ENCODE assay signal across 8 mouse cellular contexts in the genomic region with DNA sequence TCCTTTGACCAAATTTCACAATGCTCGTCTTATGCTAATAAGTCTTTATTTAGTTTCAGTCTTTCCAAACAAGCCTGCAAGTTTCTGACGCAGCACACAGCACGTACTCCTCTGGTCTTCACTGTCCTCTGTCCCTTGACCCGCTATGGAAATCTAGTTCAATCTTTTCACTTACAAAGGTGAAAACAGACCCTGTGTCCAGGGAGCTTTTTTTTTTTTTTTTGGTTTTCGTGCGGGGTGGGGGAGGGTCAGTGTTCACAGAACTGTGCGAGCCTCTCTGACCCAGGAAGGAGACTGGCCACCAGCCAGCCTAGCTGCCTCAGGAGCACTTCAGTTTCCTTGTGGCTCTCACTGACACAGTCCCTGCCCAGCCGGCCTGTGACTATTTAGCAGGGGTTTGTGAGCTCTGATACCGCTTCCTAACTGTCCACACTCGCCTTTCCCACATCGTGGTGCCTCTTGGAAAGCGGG. TPM values are rescaled to one million over a fixed set of nuclear protein-coding genes. Genes with fewer than 3 reads are reported as not detected.
DNase-seq lines count a peak whose midpoint lies in the region; ATAC-seq lines count a peak whose summit lies in the region.

No protein-coding gene starts in this region.

- no peak for ATAC-seq in hindbrain, embryonic 12.5 days (ENCODE audit: low FRiP score)

- H3K9ac ChIP-seq in hindbrain, embryonic 12.5 days = no peak overlapping the region

- no peaks in the 10 kb centered on the region for H3K9me3 ChIP-seq in hindbrain, embryonic 12.5 days (replicated peaks)

- peaks cover 10% of the 10 kb centered on the region for H3K4me1 ChIP-seq in hindbrain, embryonic 12.5 days

- no peak overlapping the region for H3K4me3 ChIP-seq in hindbrain, embryonic 12.5 days

- WGBS in hindbrain, embryonic 12.5 days = 14% methylated on average over 12 of the region's 12 CpGs

- peak; percentile 77 to 88 for DNase-seq in adrenal gland, adult (ENCODE audit: inconsistent age in 2 of 2, low spot score in 1 of 2)
- DNase-seq in cerebellum, adult 9-11 months = peak; percentile 87
- peak; percentile 71 for DNase-seq in gastrocnemius, adult 18-20 months (ENCODE audit: low spot score)
- DNase-seq in layer of hippocampus, postnatal 36 days = peak; percentile 23 to 53
- DNase-seq in lung, postnatal 25 days (ENCODE audit: low spot score) = peak; percentile 90
- DNase-seq in ovary, postnatal 14 days (ENCODE audit: low spot score) = peak; percentile 51
- no peak for DNase-seq in c-Kit-positive CD71-positive TER-119-positive erythroid progenitor cells, embryonic 14.5 days (ENCODE audit: low spot score)

- H3K27me3 ChIP-seq in hindbrain, embryonic 12.5 days = no peaks in the 10 kb centered on the region; the same call in 1 of the 2 replicates

- H3K36me3 ChIP-seq in hindbrain, embryonic 12.5 days = no peaks in the 10 kb centered on the region

- peak overlapping the region; percentile 33 for H3K4me2 ChIP-seq in hindbrain, embryonic 12.5 days (replicated peaks)

- H3K27ac ChIP-seq in hindbrain, embryonic 12.5 days = no peak overlapping the region

RNA-seq across cellular contexts. Expression of a gene that starts 16.6 kb away (rescaled TPM):
- 100 to 1,000 TPM in 1 of 2 experiments, 10 to 100 TPM in 1; 97.6 to 106 TPM for total RNA-seq in gastrocnemius, adult 18-20 months (2021)
- polyA plus RNA-seq in hindbrain, embryonic 12.5 days (2016; fragmentation: Nextera tagmentation; extraction: Ambion mirVana) = 334 and 360 TPM in 2 replicates
- total RNA-seq in layer of hippocampus, postnatal 36 days (2021) = 100 to 1,000 TPM; 117 to 124 TPM

RNA-seq across cellular contexts. Expression of a gene that starts 38.0 kb away (rescaled TPM):
- total RNA-seq in gastrocnemius, adult 18-20 months (2021) = 10 to 100 TPM; 21.6 to 26.4 TPM
- 104 and 109 TPM in 2 replicates for polyA plus RNA-seq in hindbrain, embryonic 12.5 days (2016; fragmentation: Nextera tagmentation; extraction: Ambion mirVana)
- total RNA-seq in layer of hippocampus, postnatal 36 days (2021) = 10 to 100 TPM; 64.0 to 67.3 TPM
